Mouse (Mus musculus) lung, postnatal 25 days (tissue): ENCODE results near the gene B430306N03Rik.
"Not testable (repeated sequence)": the region's sequence is repeated elsewhere in the genome, so short reads cannot be mapped to it uniquely, and the experiment has no call there.

ENCODE experiments used
- DNase-seq: peaks from one replicate; pipeline ENCODE4 v3.0.0; 2022; ENCODE audit warnings: low spot score

The B430306N03Rik gene

GRCm38 (mm10) chr17:48312124-48312523 is 3.8 kb upstream of the B430306N03Rik start:
- no peak for DNase-seq

GRCm38 (mm10) chr17:48318686-48319085 is 2.7 kb downstream of the B430306N03Rik start:
- no peak for DNase-seq

- DNase-seq: no peak
These were observed 5.3 kb downstream of the B430306N03Rik start for GRCm38 (mm10) chr17:48321279-48321678.

GRCm38 (mm10) chr17:48323236-48323635 is 7.3 kb downstream of the B430306N03Rik start:
- no peak for DNase-seq

- peak; percentile 48 for DNase-seq
These were observed 8.3 kb downstream of the B430306N03Rik start for GRCm38 (mm10) chr17:48324258-48324657.

GRCm38 (mm10) chr17:48325093-48325492 is 9.2 kb downstream of the B430306N03Rik start:
- DNase-seq: no peak

GRCm38 (mm10) chr17:48325638-48326037 is 9.7 kb downstream of the B430306N03Rik start:
- no peak for DNase-seq

GRCm38 (mm10) chr17:48326656-48327055 is 10.7 kb downstream of the B430306N03Rik start:
- no peak for DNase-seq

GRCm38 (mm10) chr17:48332524-48332923 is 16.6 kb downstream of the B430306N03Rik start:
- DNase-seq: no peak

- DNase-seq: no peak
These were observed 18.2 kb downstream of the B430306N03Rik start for GRCm38 (mm10) chr17:48334186-48334585.

- DNase-seq: peak; percentile 79
These were observed 20.9 kb downstream of the B430306N03Rik start for GRCm38 (mm10) chr17:48336857-48337256.

GRCm38 (mm10) chr17:48340267-48340666 is 24.3 kb downstream of the B430306N03Rik start:
- no peak for DNase-seq

GRCm38 (mm10) chr17:48341947-48342346 is 26.0 kb downstream of the B430306N03Rik start:
- DNase-seq: no peak

- no peak for DNase-seq
These were observed 27.1 kb downstream of the B430306N03Rik start for GRCm38 (mm10) chr17:48343065-48343464.

GRCm38 (mm10) chr17:48345824-48346223 is 29.9 kb downstream of the B430306N03Rik start:
- DNase-seq: no peak

- peak; percentile 41 for DNase-seq
These were observed 30.3 kb downstream of the B430306N03Rik start, which contains the start of gene Trem2 for GRCm38 (mm10) chr17:48346231-48346630. Trem2 (plus strand) TSS chr17:48346401.

- DNase-seq: no peak
These were observed 30.9 kb downstream of the B430306N03Rik start for GRCm38 (mm10) chr17:48346834-48347233.

- DNase-seq: no peak
These were observed 31.3 kb downstream of the B430306N03Rik start for GRCm38 (mm10) chr17:48347287-48347686.

GRCm38 (mm10) chr17:48350681-48351193 is 34.8 kb downstream of the B430306N03Rik start:
- no peak for DNase-seq

- DNase-seq: not testable (repeated sequence)
These were observed 37.0 kb downstream of the B430306N03Rik start for GRCm38 (mm10) chr17:48352976-48353375.

GRCm38 (mm10) chr17:48355822-48356221 is 39.9 kb downstream of the B430306N03Rik start:
- no peak for DNase-seq

GRCm38 (mm10) chr17:48357892-48358291 is 42.0 kb downstream of the B430306N03Rik start:
- DNase-seq: no peak

- no peak for DNase-seq
These were observed 43.7 kb downstream of the B430306N03Rik start, which contains the start of gene Treml1 for GRCm38 (mm10) chr17:48359616-48360015. Treml1 (plus strand) TSS chr17:48359916.

- DNase-seq: no peak
These were observed 44.5 kb downstream of the B430306N03Rik start for GRCm38 (mm10) chr17:48360462-48360861.
